ENCODE assay signal across 24 mouse cellular contexts in the genomic region with DNA sequence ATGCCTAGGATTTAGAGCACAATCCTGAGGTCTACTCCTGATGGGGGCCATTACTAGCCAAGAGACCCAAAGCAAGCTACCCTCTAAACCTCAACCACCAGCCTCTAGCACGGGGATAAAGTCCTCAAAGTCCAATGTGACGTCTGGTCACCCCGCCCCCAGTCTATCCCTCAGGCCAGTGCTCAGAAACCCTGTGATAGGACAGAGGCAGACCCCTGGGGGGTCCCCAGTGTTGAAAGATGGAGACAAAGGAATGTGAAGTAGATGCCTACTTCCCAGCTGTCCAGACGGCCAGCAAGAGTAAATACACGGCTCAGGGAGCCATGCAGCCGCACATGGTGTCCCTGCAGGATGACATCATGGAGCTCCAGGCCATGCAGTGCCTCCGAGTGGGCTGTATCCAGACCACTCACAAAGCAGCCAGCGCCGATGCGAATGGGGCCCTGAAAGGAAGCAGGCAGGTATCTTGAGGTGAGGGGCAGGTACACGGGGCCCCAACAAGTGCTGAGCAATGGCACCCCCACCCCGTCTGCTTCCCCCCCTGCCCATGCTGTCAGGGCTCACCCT. TPM values are rescaled to one million over a fixed set of nuclear protein-coding genes. Genes with fewer than 3 reads are reported as not detected.
A peak's percentile ranks its signal among the peaks of the same experiment; 100 is the strongest.
DNase-seq lines count a peak whose midpoint lies in the region; ATAC-seq and TF ChIP-seq lines count a peak whose summit lies in the region.
"Had no signal": no experiment of that assay in that cellular context is flagged by ENCODE, and none has a peak within 500 bp of the region (broad histone marks: within the 10 kb centered on the region; RNA-seq: fewer than 3 reads in every experiment).

No protein-coding gene starts in this region.

- H3K9ac ChIP-seq in hindbrain, embryonic 12.5 days = no peak overlapping the region
- H3K9ac ChIP-seq in lung, embryonic 14.5 days = no peak overlapping the region
- H3K9ac ChIP-seq: embryonic facial prominence, embryonic 15.5 days; neural tube, embryonic 15.5 days had no signal

- no peaks in the 10 kb centered on the region for H3K9me3 ChIP-seq in hindbrain, embryonic 10.5 days
- no peaks in the 10 kb centered on the region for H3K9me3 ChIP-seq in hindbrain, embryonic 12.5 days (replicated peaks)
- H3K9me3 ChIP-seq in lung, embryonic 14.5 days (ENCODE audit: low read depth, low read length) = no peaks in the 10 kb centered on the region
- H3K9me3 ChIP-seq: embryonic facial prominence, embryonic 15.5 days; neural tube, embryonic 15.5 days had no signal

- 66% methylated on average over 12 of the region's 12 CpGs for WGBS in hindbrain, embryonic 10.5 days
- WGBS in hindbrain, embryonic 12.5 days = 66% methylated on average over 12 of the region's 12 CpGs
- WGBS in lung, embryonic 14.5 days = 54% methylated on average over 12 of the region's 12 CpGs

- no peak overlapping the region; the same call in 1 of the 2 replicates for H3K4me3 ChIP-seq in hindbrain, embryonic 10.5 days
- no peak overlapping the region for H3K4me3 ChIP-seq in hindbrain, embryonic 12.5 days
- H3K4me3 ChIP-seq in lung, embryonic 14.5 days (ENCODE audit: low read depth, low read length) = no peak overlapping the region
- H3K4me3 ChIP-seq: embryonic facial prominence, embryonic 15.5 days; neural tube, embryonic 15.5 days had no signal

- ATAC-seq in hindbrain, embryonic 12.5 days (ENCODE audit: low FRiP score) = no peak
- no peak; the same call in 1 of the 2 replicates for ATAC-seq in lung, embryonic 14.5 days (ENCODE audit: insufficient read depth)
- ATAC-seq: activated CD4-positive, CD25-positive, alpha-beta regulatory T cell, adult 4 months; CD4-positive, CD25-positive, alpha-beta regulatory T cell, adult 4 months; forebrain, embryonic 16.5 days; midbrain, embryonic 16.5 days; Patski had no signal

- H3K36me3 ChIP-seq in hindbrain, embryonic 10.5 days = peaks cover 83% of the 10 kb centered on the region
- H3K36me3 ChIP-seq in hindbrain, embryonic 12.5 days = peaks cover 58% of the 10 kb centered on the region
- H3K36me3 ChIP-seq in lung, embryonic 14.5 days (ENCODE audit: insufficient read depth) = peaks cover 32% of the 10 kb centered on the region; the same call in 1 of the 2 replicates

- H3K27ac ChIP-seq in hindbrain, embryonic 10.5 days = 0 out of 2 replicates have a peak overlapping the region, but pooled peaks have one; percentile 3
- H3K27ac ChIP-seq in hindbrain, embryonic 12.5 days = no peak overlapping the region
- no peak overlapping the region for H3K27ac ChIP-seq in lung, embryonic 14.5 days (ENCODE audit: low read depth)
- H3K27ac ChIP-seq: embryonic facial prominence, embryonic 15.5 days; neural tube, embryonic 15.5 days had no signal

- no peaks in the 10 kb centered on the region for H3K27me3 ChIP-seq in hindbrain, embryonic 10.5 days (ENCODE audit: insufficient read depth, poor library complexity, severe bottlenecking)
- H3K27me3 ChIP-seq in hindbrain, embryonic 12.5 days = no peaks in the 10 kb centered on the region
- no peaks in the 10 kb centered on the region for H3K27me3 ChIP-seq in lung, embryonic 14.5 days (ENCODE audit: insufficient read depth, low read length)
- H3K27me3 ChIP-seq: embryonic facial prominence, embryonic 15.5 days; neural tube, embryonic 15.5 days; Patski had no signal

- H3K4me1 ChIP-seq in hindbrain, embryonic 10.5 days (replicated peaks) = peaks cover 9% of the 10 kb centered on the region
- H3K4me1 ChIP-seq in hindbrain, embryonic 12.5 days = no peaks in the 10 kb centered on the region
- no peaks in the 10 kb centered on the region; the same call in 1 of the 2 replicates for H3K4me1 ChIP-seq in lung, embryonic 14.5 days (ENCODE audit: insufficient read depth)
- H3K4me1 ChIP-seq: embryonic facial prominence, embryonic 15.5 days; neural tube, embryonic 15.5 days had no signal

- H3K4me2 ChIP-seq in hindbrain, embryonic 12.5 days (replicated peaks) = no peak overlapping the region
- no peak overlapping the region for H3K4me2 ChIP-seq in lung, embryonic 14.5 days
- H3K4me2 ChIP-seq: embryonic facial prominence, embryonic 15.5 days; neural tube, embryonic 15.5 days had no signal

- DNase-seq in cerebellum, adult 11-12 months = peak; percentile 55
- DNase-seq in cerebellum, postnatal 4 days (ENCODE audit: low spot score in 2 of 2) = no peak
- DNase-seq in hindbrain, embryonic 10.5 days (ENCODE audit: low spot score) = peak; percentile 36
- peak; percentile 5 for DNase-seq in lung, embryonic 14.5 days
- no peak for DNase-seq in lung, postnatal 10 days
- DNase-seq in yolk sac, embryonic 10.5 days (ENCODE audit: low spot score) = peak; percentile 49
- DNase-seq in right cerebral cortex, postnatal 10 days (ENCODE audit: low spot score in 2 of 2) = no peak
- DNase-seq: adrenal gland, postnatal 14 days; gastrocnemius, postnatal 25 days; kidney, adult 11 months; kidney, postnatal 10 days; lung, adult 18-20 months; lung, postnatal 36 days; right cerebral cortex, postnatal 14 days; spleen, adult 18-20 months; thymus, adult 2 months had no signal

- TF ChIP-seq CTCF in lung, embryonic 14.5 days (IDR thresholded peaks at IDR 0.05; ENCODE audit: low read depth) = no peak

RNA-seq across cellular contexts. Expression of gene Fuk, which starts 12.3 kb away (rescaled TPM):
- polyA plus RNA-seq in hindbrain, embryonic 10.5 days (2016; fragmentation: Nextera tagmentation; extraction: Ambion mirVana) = 11.3 and 12.4 TPM in 2 replicates
- polyA plus RNA-seq in hindbrain, embryonic 12.5 days (2016; fragmentation: Nextera tagmentation; extraction: Ambion mirVana) = 11.4 and 11.9 TPM in 2 replicates
- 9.0 and 11.5 TPM in 2 replicates for polyA plus RNA-seq in lung, embryonic 14.5 days (2014; fragmentation: Nextera tagmentation; extraction: Ambion mirVana)

RNA-seq across cellular contexts. Expression of gene St3gal2, which starts 29.7 kb away (rescaled TPM):
- polyA plus RNA-seq in hindbrain, embryonic 10.5 days (2016; fragmentation: Nextera tagmentation; extraction: Ambion mirVana) = 27.0 and 27.1 TPM in 2 replicates
- polyA plus RNA-seq in hindbrain, embryonic 12.5 days (2016; fragmentation: Nextera tagmentation; extraction: Ambion mirVana) = 30.4 and 31.2 TPM in 2 replicates
- polyA plus RNA-seq in lung, embryonic 14.5 days (2014; fragmentation: Nextera tagmentation; extraction: Ambion mirVana) = 11.3 and 13.0 TPM in 2 replicates

RNA-seq across cellular contexts. Expression of gene Sf3b3, which starts 43.4 kb away (rescaled TPM):
- 185 and 217 TPM in 2 replicates for polyA plus RNA-seq in hindbrain, embryonic 10.5 days (2016; fragmentation: Nextera tagmentation; extraction: Ambion mirVana)
- 163 and 170 TPM in 2 replicates for polyA plus RNA-seq in hindbrain, embryonic 12.5 days (2016; fragmentation: Nextera tagmentation; extraction: Ambion mirVana)
- polyA plus RNA-seq in lung, embryonic 14.5 days (2014; fragmentation: Nextera tagmentation; extraction: Ambion mirVana) = 168 and 174 TPM in 2 replicates

RNA-seq across cellular contexts. Expression of gene Cog4, which starts 43.6 kb away (rescaled TPM):
- 70.0 and 75.6 TPM in 2 replicates for polyA plus RNA-seq in hindbrain, embryonic 10.5 days (2016; fragmentation: Nextera tagmentation; extraction: Ambion mirVana)
- 74.9 and 77.1 TPM in 2 replicates for polyA plus RNA-seq in hindbrain, embryonic 12.5 days (2016; fragmentation: Nextera tagmentation; extraction: Ambion mirVana)
- polyA plus RNA-seq in lung, embryonic 14.5 days (2014; fragmentation: Nextera tagmentation; extraction: Ambion mirVana) = 70.9 and 71.0 TPM in 2 replicates

Comparison
In these comparisons a context has a peak if more than half of its experiments do, and no peak if none do; other contexts are left out.
1. DNase-seq: peak in cerebellum, adult 11-12 months (single experiment), hindbrain, embryonic 10.5 days (single experiment), lung, embryonic 14.5 days (single experiment) and yolk sac, embryonic 10.5 days (single experiment); none in cerebellum, postnatal 4 days (0 of 2), lung, postnatal 10 days (single experiment) and right cerebral cortex, postnatal 10 days (0 of 2).